Mouse (Mus musculus) liver, adult 2 months (tissue): ENCODE data around the gene Cyb5rl.

Experiments used
- CTCF ChIP-seq: fragments of 200-500 bp; IDR thresholded peaks from 2 replicates; pipeline ENCODE4 v1.5.1; 2011; ENCODE audit warnings: low read depth, low read length, control low read depth
- POLR2A ChIP-seq: fragments of 200-500 bp; IDR thresholded peaks from 2 replicates; pipeline ENCODE4 v1.6.1; 2011; ENCODE audit warnings: low read length, control low read depth; ENCODE audit not compliant: insufficient read depth; ENCODE audit errors: extremely low read depth

- TF ChIP-seq POLR2A (no peak), CTCF (no peak)
Measured at GRCm38 (mm10) chr4:107120676-107121075, 53.9 kb downstream of the Cyb5rl start.
